Mouse (Mus musculus): ENCODE results near the gene Dip2c. TPM values are rescaled to one million over a fixed set of nuclear protein-coding genes. Genes with fewer than 3 reads are reported as not detected.

The Dip2c gene
- total and polyA plus RNA-seq, 3 experiments = not detected

DNA sequence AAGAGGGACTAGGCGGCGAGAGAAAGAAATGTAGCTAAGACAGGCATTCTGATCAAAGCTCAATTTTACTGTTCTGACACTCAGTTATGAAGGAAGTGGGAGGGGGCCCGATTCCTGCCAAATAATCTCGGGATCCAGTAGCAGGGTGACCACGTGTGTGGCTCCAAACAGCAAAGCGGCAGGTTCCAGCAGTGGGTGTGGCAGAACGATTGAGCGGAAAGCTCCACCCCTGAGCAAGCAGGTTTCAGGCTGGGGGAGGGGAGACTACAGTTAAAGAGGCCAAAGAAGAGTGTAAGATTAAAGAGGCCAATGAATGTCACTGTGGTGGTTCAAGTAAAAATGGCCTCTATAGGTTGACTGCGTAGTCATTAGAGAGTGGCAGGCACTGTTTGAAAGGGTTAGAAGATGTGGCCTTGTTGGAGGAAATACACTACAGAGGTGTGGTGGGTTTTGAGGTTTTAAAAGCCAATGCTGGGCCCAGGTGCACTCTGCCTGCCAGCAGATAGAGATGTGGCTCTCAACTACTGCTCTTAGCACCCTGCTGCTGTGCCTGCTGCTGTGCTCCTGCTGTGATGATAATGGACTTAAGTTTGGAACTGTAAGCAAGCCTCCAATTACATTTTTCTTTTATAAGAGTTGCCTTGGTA lies 271.5 kb downstream of the Dip2c start:
- Histone ChIP-seq H3K27ac (ENCODE audit: control insufficient read depth, low read depth, low read length) (no peak overlapping the region), H3K36me3 (ENCODE audit: control insufficient read depth in 1 of 2, insufficient read depth in 2 of 2, low read length in 2 of 2) (no peaks in the 10 kb centered on the region), H3K9me3 (replicated peaks; ENCODE audit: insufficient read depth, low read length) (no peaks in the 10 kb centered on the region), H3K9ac (ENCODE audit: control insufficient read depth, low read depth, low read length, poor library complexity, severe bottlenecking) (no peak overlapping the region), H3K4me1 (ENCODE audit: control insufficient read depth in 1 of 2, insufficient read depth in 2 of 2, low read length in 2 of 2) (no peaks in the 10 kb centered on the region), H3K4me3 (ENCODE audit: control insufficient read depth in 1 of 2, insufficient read depth in 1 of 2, low read depth in 2 of 2, low read length in 2 of 2) (no peak overlapping the region), H3K79me2 (ENCODE audit: control insufficient read depth, insufficient read depth, low read length, poor library complexity) (no peaks in the 10 kb centered on the region), H3K27me3 (ENCODE audit: control insufficient read depth in 1 of 2, insufficient read depth in 2 of 2, low read length in 2 of 2) (no peaks in the 10 kb centered on the region)
- DNase-seq (ENCODE audit: low read depth, low spot score) = no peak
- no peak for TF ChIP-seq UBTF (IDR thresholded peaks at IDR 0.05; ENCODE audit: borderline replicate concordance, insufficient read depth, low read depth, low read length)
- no peak for TF ChIP-seq USF2 (IDR thresholded peaks at IDR 0.05; ENCODE audit: borderline replicate concordance in 1 of 2, insufficient read depth in 1 of 2, low read depth in 1 of 2, low read length in 2 of 2)
- no peak for TF ChIP-seq ZMIZ1 (IDR thresholded peaks at IDR 0.05; ENCODE audit: low read depth, low read length)
- TF ChIP-seq JUND (IDR thresholded peaks at IDR 0.05; ENCODE audit: low read depth, low read length) = no peak
- no peak for TF ChIP-seq GABPA (IDR thresholded peaks at IDR 0.05; ENCODE audit: low read depth, low read length)
- TF ChIP-seq USF1 (IDR thresholded peaks at IDR 0.05; ENCODE audit: low read depth, low read length) = no peak
- TF ChIP-seq MXI1 (IDR thresholded peaks at IDR 0.05; ENCODE audit: low read depth, low read length) = no peak
- no peak for TF ChIP-seq ZNF384 (IDR thresholded peaks at IDR 0.05; ENCODE audit: low read depth, low read length)
- TF ChIP-seq CHD2 (IDR thresholded peaks at IDR 0.05; ENCODE audit: low read length) = no peak
- TF ChIP-seq ELF1 (IDR thresholded peaks at IDR 0.05; ENCODE audit: low read depth, low read length) = no peak
- no peak for TF ChIP-seq GATA1 (IDR thresholded peaks at IDR 0.05; ENCODE audit: low read depth, low read length)
- TF ChIP-seq ZC3H11A (IDR thresholded peaks at IDR 0.05; ENCODE audit: low read depth, low read length) = no peak
- no peak for TF ChIP-seq EP300 (IDR thresholded peaks at IDR 0.05; ENCODE audit: low read depth in 1 of 2, low read length in 2 of 2)
- no peak for TF ChIP-seq MAX (IDR thresholded peaks at IDR 0.05; ENCODE audit: low read length)
- TF ChIP-seq MYC (IDR thresholded peaks at IDR 0.05; ENCODE audit: low read depth, low read length) = no peak
- no peak for TF ChIP-seq E2F4 (IDR thresholded peaks at IDR 0.05; ENCODE audit: borderline replicate concordance, low read depth, low read length)
- no peak for TF ChIP-seq SIN3A (IDR thresholded peaks at IDR 0.05; ENCODE audit: low read length)
- no peak for TF ChIP-seq CTCF (IDR thresholded peaks at IDR 0.05 in 2 of 3, conservative IDR thresholded peaks at IDR 0.05 in 1 of 3; ENCODE audit: control insufficient read depth in 1 of 3, insufficient read depth in 1 of 3, low read depth in 2 of 3, low read length in 3 of 3, poor library complexity in 1 of 3, severe bottlenecking in 1 of 3)
- TF ChIP-seq BHLHE40 (IDR thresholded peaks at IDR 0.05; ENCODE audit: borderline replicate concordance, low read depth, low read length) = no peak

GRCm38 (mm10) chr13:9562099-9562498 lies 285.8 kb downstream of the Dip2c start:
- Histone ChIP-seq H3K36me3 (ENCODE audit: control insufficient read depth in 1 of 2, insufficient read depth in 2 of 2, low read length in 2 of 2) (no peaks in the 10 kb centered on the region), H3K4me3 (ENCODE audit: control insufficient read depth in 1 of 2, insufficient read depth in 1 of 2, low read depth in 2 of 2, low read length in 2 of 2) (no peak overlapping the region), H3K27me3 (ENCODE audit: control insufficient read depth in 1 of 2, insufficient read depth in 2 of 2, low read length in 2 of 2) (no peaks in the 10 kb centered on the region; a peak in 1 of 4 replicates), H3K9me3 (replicated peaks; ENCODE audit: insufficient read depth, low read length) (no peaks in the 10 kb centered on the region), H3K9ac (ENCODE audit: control insufficient read depth, low read depth, low read length, poor library complexity, severe bottlenecking) (no peak overlapping the region), H3K27ac (ENCODE audit: control insufficient read depth, low read depth, low read length) (no peak overlapping the region), H3K4me1 (ENCODE audit: control insufficient read depth in 1 of 2, insufficient read depth in 2 of 2, low read length in 2 of 2) (no peaks in the 10 kb centered on the region), H3K79me2 (ENCODE audit: control insufficient read depth, insufficient read depth, low read length, poor library complexity) (no peaks in the 10 kb centered on the region)
- no peak for DNase-seq (ENCODE audit: low read depth, low spot score)
- no peak for TF ChIP-seq MYC (IDR thresholded peaks at IDR 0.05; ENCODE audit: low read depth, low read length)
- no peak for TF ChIP-seq CTCF (IDR thresholded peaks at IDR 0.05 in 2 of 3, conservative IDR thresholded peaks at IDR 0.05 in 1 of 3; ENCODE audit: control insufficient read depth in 1 of 3, insufficient read depth in 1 of 3, low read depth in 2 of 3, low read length in 3 of 3, poor library complexity in 1 of 3, severe bottlenecking in 1 of 3)
- TF ChIP-seq E2F4 (IDR thresholded peaks at IDR 0.05; ENCODE audit: borderline replicate concordance, low read depth, low read length) = no peak
- no peak for TF ChIP-seq POLR2AphosphoS2 (IDR thresholded peaks at IDR 0.05; ENCODE audit: low read length)
- no peak for TF ChIP-seq ETS1 (IDR thresholded peaks at IDR 0.05; ENCODE audit: low read depth, low read length)
- TF ChIP-seq MEF2A (IDR thresholded peaks at IDR 0.05; ENCODE audit: extremely low read depth, insufficient replicate concordance, low read depth, low read length, poor library complexity, severe bottlenecking) = no peak
- TF ChIP-seq SIN3A (IDR thresholded peaks at IDR 0.05; ENCODE audit: low read length) = no peak
- no peak for TF ChIP-seq POLR2AphosphoS5 (IDR thresholded peaks at IDR 0.05; ENCODE audit: borderline replicate concordance, low read depth, low read length)
- no peak for TF ChIP-seq MYB (IDR thresholded peaks at IDR 0.05; ENCODE audit: low read depth, low read length)
- TF ChIP-seq ZC3H11A (IDR thresholded peaks at IDR 0.05; ENCODE audit: low read depth, low read length) = no peak
- TF ChIP-seq USF1 (IDR thresholded peaks at IDR 0.05; ENCODE audit: low read depth, low read length) = no peak
- TF ChIP-seq MAFK (IDR thresholded peaks at IDR 0.05; ENCODE audit: borderline replicate concordance, low read depth, low read length) = no peak
- TF ChIP-seq ZMIZ1 (IDR thresholded peaks at IDR 0.05; ENCODE audit: low read depth, low read length) = no peak
